Mouse (Mus musculus): ENCODE data around the gene Cyp2d11. TPM values are rescaled to one million over a fixed set of nuclear protein-coding genes. Genes with fewer than 3 reads are reported as not detected.
"Not testable (repeated sequence)": the region's sequence is repeated elsewhere in the genome, so short reads cannot be mapped to it uniquely, and the experiment has no call there.

Gene Cyp2d11
- not detected in 2 replicates for polyA plus RNA-seq (2012; rRNA removed)

GRCm38 (mm10) chr15:82393922-82394321, at the start of gene Cyp2d11:
Cyp2d11 (minus strand) TSS chr15:82394022.
- DNase-seq (ENCODE audit: low spot score): not testable (repeated sequence)

GRCm38 (mm10) chr15:82437975-82438617, 44.3 kb upstream of the Cyp2d11 start:
- DNase-seq (ENCODE audit: low spot score): no peak

GRCm38 (mm10) chr15:82435606-82436005, 41.8 kb upstream of the Cyp2d11 start:
- no peak for DNase-seq (ENCODE audit: low spot score)

- DNase-seq (ENCODE audit: low spot score): no peak
Observed at GRCm38 (mm10) chr15:82435011-82435410, 41.2 kb upstream of the Cyp2d11 start.

GRCm38 (mm10) chr15:82434541-82434940, 40.7 kb upstream of the Cyp2d11 start:
- no peak for DNase-seq (ENCODE audit: low spot score)

- DNase-seq (ENCODE audit: low spot score): no peak
Observed at GRCm38 (mm10) chr15:82433621-82434020, 39.8 kb upstream of the Cyp2d11 start.

GRCm38 (mm10) chr15:82433137-82433536, 39.3 kb upstream of the Cyp2d11 start, which contains the start of gene Cyp2d9:
Cyp2d9 (plus strand) TSS chr15:82433437.
- DNase-seq (ENCODE audit: low spot score): no peak

GRCm38 (mm10) chr15:82423471-82423870, 29.6 kb upstream of the Cyp2d11 start:
- DNase-seq (ENCODE audit: low spot score): no peak

GRCm38 (mm10) chr15:82422935-82423334, 29.1 kb upstream of the Cyp2d11 start:
- no peak for DNase-seq (ENCODE audit: low spot score)

GRCm38 (mm10) chr15:82418616-82419015, 24.8 kb upstream of the Cyp2d11 start:
- DNase-seq (ENCODE audit: low spot score): no peak

GRCm38 (mm10) chr15:82416797-82417789, 23.3 kb upstream of the Cyp2d11 start:
- DNase-seq (ENCODE audit: low spot score): peak; percentile 59

GRCm38 (mm10) chr15:82407536-82407935, 13.7 kb upstream of the Cyp2d11 start:
- no peak for DNase-seq (ENCODE audit: low spot score)

- no peak for DNase-seq (ENCODE audit: low spot score)
Observed at GRCm38 (mm10) chr15:82406981-82407380, 13.2 kb upstream of the Cyp2d11 start, which contains the start of gene Cyp2d10. Cyp2d10 (minus strand) TSS chr15:82407195.

GRCm38 (mm10) chr15:82404163-82404562, 10.3 kb upstream of the Cyp2d11 start:
- DNase-seq (ENCODE audit: low spot score): no peak

GRCm38 (mm10) chr15:82403606-82404005, 9.8 kb upstream of the Cyp2d11 start:
- no peak for DNase-seq (ENCODE audit: low spot score)

- no peak for DNase-seq (ENCODE audit: low spot score)
Observed at GRCm38 (mm10) chr15:82402741-82403140, 8.9 kb upstream of the Cyp2d11 start.

- DNase-seq (ENCODE audit: low spot score): no peak
Observed at GRCm38 (mm10) chr15:82402106-82402505, 8.3 kb upstream of the Cyp2d11 start.

- no peak for DNase-seq (ENCODE audit: low spot score)
Observed at GRCm38 (mm10) chr15:82401516-82401915, 7.7 kb upstream of the Cyp2d11 start.

- not testable (repeated sequence) for DNase-seq (ENCODE audit: low spot score)
Observed at GRCm38 (mm10) chr15:82395955-82396354, 2.1 kb upstream of the Cyp2d11 start.

GRCm38 (mm10) chr15:82389916-82390315, 3.9 kb downstream of the Cyp2d11 start:
- not testable (repeated sequence) for DNase-seq (ENCODE audit: low spot score)

- no peak for DNase-seq (ENCODE audit: low spot score)
Observed at GRCm38 (mm10) chr15:82385729-82386128, 8.1 kb downstream of the Cyp2d11 start.

- DNase-seq (ENCODE audit: low spot score): no peak
Observed at GRCm38 (mm10) chr15:82382441-82382840, 11.4 kb downstream of the Cyp2d11 start.

GRCm38 (mm10) chr15:82380714-82381062, 13.1 kb downstream of the Cyp2d11 start:
- no peak for DNase-seq (ENCODE audit: low spot score)
